Mouse (Mus musculus): ENCODE results near the gene Rgs6. TPM values are rescaled to one million over a fixed set of nuclear protein-coding genes. Genes with fewer than 3 reads are reported as not detected.

Gene Rgs6
- polyA plus RNA-seq, 1 experiment from 2014 or later, result 1.4 TPM

GRCm38 (mm10) chr12:82780936-82781335 is 192.8 kb downstream of the Rgs6 start:
- Histone ChIP-seq H3K4me3 (ENCODE audit: low read depth, low read length) (no peak overlapping the region), H3K4me1 (ENCODE audit: control insufficient read depth, insufficient read depth, low read length) (no peaks in the 10 kb centered on the region), H3K9ac (replicated peaks; ENCODE audit: low read depth, low read length) (no peak overlapping the region), H3K9me3 (ENCODE audit: control insufficient read depth, low read depth, low read length) (no peaks in the 10 kb centered on the region), H3K36me3 (ENCODE audit: control insufficient read depth, insufficient read depth, low read length) (no peaks in the 10 kb centered on the region), H3K27ac (ENCODE audit: low read length) (no peak overlapping the region), H3K27me3 (ENCODE audit: control insufficient read depth, insufficient read depth, low read length) (no peaks in the 10 kb centered on the region), H3K4me2 (replicated peaks; ENCODE audit: low read depth, low read length) (no peak overlapping the region)
- no peak for ATAC-seq (ENCODE audit: insufficient number of reproducible peaks, insufficient read depth, low FRiP score, low read depth)
- WGBS, result 86% methylated on average over 5 of the region's 5 CpGs

GRCm38 (mm10) chr12:82781414-82781813 is 193.3 kb downstream of the Rgs6 start:
- ATAC-seq (ENCODE audit: insufficient number of reproducible peaks, insufficient read depth, low FRiP score, low read depth), result no peak
- no peaks in the 10 kb centered on the region for H3K9me3 ChIP-seq (ENCODE audit: control insufficient read depth, low read depth, low read length)
- H3K4me1 ChIP-seq (ENCODE audit: control insufficient read depth, insufficient read depth, low read length), result no peaks in the 10 kb centered on the region
- no peaks in the 10 kb centered on the region for H3K27me3 ChIP-seq (ENCODE audit: control insufficient read depth, insufficient read depth, low read length)
- 80% methylated on average over 5 of the region's 5 CpGs for WGBS
- H3K9ac ChIP-seq (replicated peaks; ENCODE audit: low read depth, low read length), result no peak overlapping the region
- H3K27ac ChIP-seq (ENCODE audit: low read length), result no peak overlapping the region
- no peak overlapping the region for H3K4me3 ChIP-seq (ENCODE audit: low read depth, low read length)
- no peak overlapping the region for H3K4me2 ChIP-seq (replicated peaks; ENCODE audit: low read depth, low read length)
- no peaks in the 10 kb centered on the region for H3K36me3 ChIP-seq (ENCODE audit: control insufficient read depth, insufficient read depth, low read length)

DNA sequence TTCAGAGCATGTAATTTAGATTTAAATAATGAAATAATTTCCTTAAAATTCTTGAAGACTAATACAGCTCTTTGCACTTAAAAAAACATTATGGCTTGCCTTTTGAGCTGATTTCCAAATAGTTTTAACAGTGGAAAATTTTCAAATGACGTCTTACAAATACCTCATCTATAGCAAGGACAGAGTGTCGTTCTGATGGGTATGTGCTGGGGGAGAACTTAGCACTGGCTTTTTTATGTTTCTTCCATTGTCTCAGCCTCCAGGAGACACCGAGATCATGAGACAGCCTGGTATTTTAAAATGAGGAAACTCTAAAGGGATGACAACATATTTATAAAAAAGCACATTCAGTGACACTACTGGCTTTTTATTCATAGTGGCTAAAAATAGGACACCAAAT is 204.0 kb downstream of the Rgs6 start:
- no peaks in the 10 kb centered on the region for H3K9me3 ChIP-seq (ENCODE audit: control insufficient read depth, low read depth, low read length)
- no peaks in the 10 kb centered on the region for H3K27me3 ChIP-seq (ENCODE audit: control insufficient read depth, insufficient read depth, low read length)
- no peak for ATAC-seq (ENCODE audit: insufficient number of reproducible peaks, insufficient read depth, low FRiP score, low read depth)
- no peak overlapping the region for H3K4me2 ChIP-seq (replicated peaks; ENCODE audit: low read depth, low read length)
- no peak overlapping the region for H3K4me3 ChIP-seq (ENCODE audit: low read depth, low read length)
- no peaks in the 10 kb centered on the region for H3K4me1 ChIP-seq (ENCODE audit: control insufficient read depth, insufficient read depth, low read length)
- no peak overlapping the region for H3K27ac ChIP-seq (ENCODE audit: low read length)
- WGBS, result 67% methylated on average over 3 of the region's 3 CpGs
- H3K9ac ChIP-seq (replicated peaks; ENCODE audit: low read depth, low read length), result no peak overlapping the region
- H3K36me3 ChIP-seq (ENCODE audit: control insufficient read depth, insufficient read depth, low read length), result no peaks in the 10 kb centered on the region

GRCm38 (mm10) chr12:82799892-82800291 is 211.8 kb downstream of the Rgs6 start:
- no peak for ATAC-seq (ENCODE audit: insufficient number of reproducible peaks, insufficient read depth, low FRiP score, low read depth)
- H3K27me3 ChIP-seq (ENCODE audit: control insufficient read depth, insufficient read depth, low read length), result no peaks in the 10 kb centered on the region
- H3K4me2 ChIP-seq (replicated peaks; ENCODE audit: low read depth, low read length), result no peak overlapping the region
- no peaks in the 10 kb centered on the region for H3K9me3 ChIP-seq (ENCODE audit: control insufficient read depth, low read depth, low read length)
- no peak overlapping the region for H3K9ac ChIP-seq (replicated peaks; ENCODE audit: low read depth, low read length)
- no peaks in the 10 kb centered on the region for H3K36me3 ChIP-seq (ENCODE audit: control insufficient read depth, insufficient read depth, low read length)
- WGBS, result 64% methylated on average over 6 of the region's 6 CpGs
- no peak overlapping the region for H3K27ac ChIP-seq (ENCODE audit: low read length)
- H3K4me3 ChIP-seq (ENCODE audit: low read depth, low read length), result no peak overlapping the region
- H3K4me1 ChIP-seq (ENCODE audit: control insufficient read depth, insufficient read depth, low read length), result no peaks in the 10 kb centered on the region

DNA sequence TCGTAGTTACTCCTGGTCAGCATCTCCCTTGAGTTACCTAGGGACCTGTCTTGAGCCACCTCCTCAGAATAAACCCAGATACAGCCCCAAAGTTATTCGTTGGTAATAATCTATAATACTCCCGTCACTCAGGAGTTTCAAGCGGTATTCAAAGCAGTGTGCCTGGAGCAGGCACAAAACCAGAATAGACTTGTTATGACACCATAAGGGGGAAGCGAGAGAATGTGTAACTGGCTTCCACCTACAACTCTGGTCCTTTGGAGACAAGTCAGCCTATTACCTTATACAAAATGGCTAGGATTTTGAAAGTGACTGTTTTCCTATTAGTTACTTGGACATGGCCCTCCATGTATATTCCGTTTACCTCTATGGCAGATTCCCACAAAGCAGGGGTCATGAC is 213.6 kb downstream of the Rgs6 start:
- H3K27me3 ChIP-seq (ENCODE audit: control insufficient read depth, insufficient read depth, low read length), result no peaks in the 10 kb centered on the region
- no peak overlapping the region for H3K27ac ChIP-seq (ENCODE audit: low read length)
- no peak overlapping the region for H3K4me2 ChIP-seq (replicated peaks; ENCODE audit: low read depth, low read length)
- H3K9me3 ChIP-seq (ENCODE audit: control insufficient read depth, low read depth, low read length), result no peaks in the 10 kb centered on the region
- no peak for ATAC-seq (ENCODE audit: insufficient number of reproducible peaks, insufficient read depth, low FRiP score, low read depth)
- H3K4me1 ChIP-seq (ENCODE audit: control insufficient read depth, insufficient read depth, low read length), result no peaks in the 10 kb centered on the region
- no peak overlapping the region for H3K4me3 ChIP-seq (ENCODE audit: low read depth, low read length)
- H3K36me3 ChIP-seq (ENCODE audit: control insufficient read depth, insufficient read depth, low read length), result no peaks in the 10 kb centered on the region
- no peak overlapping the region for H3K9ac ChIP-seq (replicated peaks; ENCODE audit: low read depth, low read length)
- 86% methylated on average over 6 of the region's 6 CpGs for WGBS

- no peak overlapping the region for H3K4me2 ChIP-seq (replicated peaks; ENCODE audit: low read depth, low read length)
These were observed 214.6 kb downstream of the Rgs6 start for GRCm38 (mm10) chr12:82802711-82803110.

GRCm38 (mm10) chr12:82805167-82805566 is 217.1 kb downstream of the Rgs6 start:
- no peak overlapping the region for H3K9ac ChIP-seq (replicated peaks; ENCODE audit: low read depth, low read length)
- no peak overlapping the region for H3K27ac ChIP-seq (ENCODE audit: low read length)
- no peaks in the 10 kb centered on the region for H3K36me3 ChIP-seq (ENCODE audit: control insufficient read depth, insufficient read depth, low read length)
- H3K4me1 ChIP-seq (ENCODE audit: control insufficient read depth, insufficient read depth, low read length), result no peaks in the 10 kb centered on the region
- no peak overlapping the region for H3K4me3 ChIP-seq (ENCODE audit: low read depth, low read length)
- ATAC-seq (ENCODE audit: insufficient number of reproducible peaks, insufficient read depth, low FRiP score, low read depth), result no peak
- no peaks in the 10 kb centered on the region for H3K9me3 ChIP-seq (ENCODE audit: control insufficient read depth, low read depth, low read length)
- 88% methylated on average over 4 of the region's 4 CpGs for WGBS
- H3K27me3 ChIP-seq (ENCODE audit: control insufficient read depth, insufficient read depth, low read length), result no peaks in the 10 kb centered on the region
- H3K4me2 ChIP-seq (replicated peaks; ENCODE audit: low read depth, low read length), result no peak overlapping the region

More at GRCm38 (mm10) chr12:82802711-82803110, 214.6 kb downstream of the Rgs6 start:
- Histone ChIP-seq H3K36me3 (ENCODE audit: control insufficient read depth, insufficient read depth, low read length) (no peaks in the 10 kb centered on the region), H3K4me1 (ENCODE audit: control insufficient read depth, insufficient read depth, low read length) (no peaks in the 10 kb centered on the region), H3K4me3 (ENCODE audit: low read depth, low read length) (no peak overlapping the region), H3K27ac (ENCODE audit: low read length) (no peak overlapping the region), H3K27me3 (ENCODE audit: control insufficient read depth, insufficient read depth, low read length) (no peaks in the 10 kb centered on the region), H3K9me3 (ENCODE audit: control insufficient read depth, low read depth, low read length) (no peaks in the 10 kb centered on the region), H3K9ac (replicated peaks; ENCODE audit: low read depth, low read length) (no peak overlapping the region)
- ATAC-seq (ENCODE audit: insufficient number of reproducible peaks, insufficient read depth, low FRiP score, low read depth), result no peak
- 85% methylated on average over 5 of the region's 5 CpGs for WGBS

DNA sequence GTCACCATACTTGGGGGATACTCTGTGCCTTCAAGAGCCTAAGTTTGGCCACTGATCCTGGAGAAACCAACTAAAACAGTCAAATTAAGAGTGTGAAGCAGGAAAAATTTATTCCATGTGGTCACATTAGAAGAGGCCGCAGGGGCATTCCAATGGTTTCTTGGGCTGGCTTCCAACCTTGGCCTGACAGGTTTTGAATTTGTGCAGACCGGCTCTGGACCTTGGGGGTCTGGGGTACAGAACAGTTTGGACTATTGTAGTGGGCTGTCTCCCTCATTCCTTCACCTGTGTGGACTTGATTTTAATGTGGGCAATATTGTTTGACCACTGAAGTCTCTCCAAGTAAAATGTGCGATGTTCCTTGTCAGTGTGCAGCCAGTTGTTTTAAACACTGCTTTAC is 222.5 kb downstream of the Rgs6 start:
- no peaks in the 10 kb centered on the region for H3K36me3 ChIP-seq (ENCODE audit: control insufficient read depth, insufficient read depth, low read length)
- no peaks in the 10 kb centered on the region for H3K4me1 ChIP-seq (ENCODE audit: control insufficient read depth, insufficient read depth, low read length)
- H3K9ac ChIP-seq (replicated peaks; ENCODE audit: low read depth, low read length), result no peak overlapping the region
- no peak for ATAC-seq (ENCODE audit: insufficient number of reproducible peaks, insufficient read depth, low FRiP score, low read depth)
- no peak overlapping the region for H3K27ac ChIP-seq (ENCODE audit: low read length)
- WGBS, result 89% methylated on average over 3 of the region's 3 CpGs
- H3K27me3 ChIP-seq (ENCODE audit: control insufficient read depth, insufficient read depth, low read length), result no peaks in the 10 kb centered on the region
- H3K4me2 ChIP-seq (replicated peaks; ENCODE audit: low read depth, low read length), result no peak overlapping the region
- no peak overlapping the region for H3K4me3 ChIP-seq (ENCODE audit: low read depth, low read length)
- no peaks in the 10 kb centered on the region for H3K9me3 ChIP-seq (ENCODE audit: control insufficient read depth, low read depth, low read length)

DNA sequence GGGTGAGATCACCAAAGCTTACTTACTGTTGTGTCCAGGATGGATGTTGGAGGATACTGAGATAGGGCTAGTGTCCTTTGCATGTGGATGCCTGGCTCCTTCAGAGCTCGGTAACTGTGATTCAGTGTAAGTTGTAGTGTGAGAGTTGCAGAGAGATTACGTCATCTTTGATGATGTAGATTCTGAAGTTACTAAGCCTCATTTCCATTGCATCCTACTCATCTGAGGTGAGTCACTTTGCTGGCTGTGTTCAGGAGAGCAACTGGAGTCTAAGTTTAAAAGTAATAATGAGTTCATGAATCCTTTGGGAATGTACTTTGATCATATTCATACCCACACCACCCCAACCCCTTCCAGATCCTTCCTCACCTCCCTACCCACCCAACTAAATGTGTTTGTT is 227.9 kb downstream of the Rgs6 start:
- Histone ChIP-seq H3K4me2 (replicated peaks; ENCODE audit: low read depth, low read length) (no peak overlapping the region), H3K4me1 (ENCODE audit: control insufficient read depth, insufficient read depth, low read length) (no peaks in the 10 kb centered on the region), H3K27me3 (ENCODE audit: control insufficient read depth, insufficient read depth, low read length) (no peaks in the 10 kb centered on the region), H3K27ac (ENCODE audit: low read length) (no peak overlapping the region), H3K9ac (replicated peaks; ENCODE audit: low read depth, low read length) (no peak overlapping the region), H3K36me3 (ENCODE audit: control insufficient read depth, insufficient read depth, low read length) (no peaks in the 10 kb centered on the region), H3K4me3 (ENCODE audit: low read depth, low read length) (no peak overlapping the region), H3K9me3 (ENCODE audit: control insufficient read depth, low read depth, low read length) (no peaks in the 10 kb centered on the region)
- 88% methylated on average over 2 of the region's 2 CpGs for WGBS
- no peak for ATAC-seq (ENCODE audit: insufficient number of reproducible peaks, insufficient read depth, low FRiP score, low read depth)
